Mouse (Mus musculus) embryo, embryonic 10 days (tissue): Measurements from ENCODE around the gene Ift46.
"Not testable (repeated sequence)": the region's sequence is repeated elsewhere in the genome, so short reads cannot be mapped to it uniquely, and the experiment has no call there.

ENCODE experiments used
- DNase-seq: peaks from one replicate; pipeline ENCODE4 v3.0.0-alpha.2; 2015; ENCODE audit warnings: low spot score

Ift46 gene

DNA sequence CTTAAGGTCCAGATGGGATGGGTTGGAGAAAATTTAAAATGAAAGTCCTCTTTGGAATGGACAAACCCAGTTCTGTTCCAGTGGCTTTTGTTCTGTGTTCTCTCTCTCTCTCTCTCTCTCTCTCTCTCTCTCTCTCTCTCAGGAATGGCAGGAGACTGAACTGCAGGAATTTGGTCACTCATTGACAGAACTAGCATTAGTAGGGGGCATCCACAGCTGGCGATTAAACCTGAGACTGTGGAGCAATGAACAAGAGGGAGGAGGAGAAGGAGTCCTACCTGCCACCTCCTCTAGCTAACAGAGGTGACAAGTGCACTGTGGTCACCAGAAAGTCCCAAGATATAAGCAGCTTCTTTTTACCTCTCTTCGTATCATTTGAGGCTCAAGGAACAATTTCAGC lies 31.4 kb upstream of the Ift46 start:
- DNase-seq, result no peak

GRCm38 (mm10) chr9:44737240-44737949 lies 30.3 kb upstream of the Ift46 start:
- peak; percentile 65 for DNase-seq

DNA sequence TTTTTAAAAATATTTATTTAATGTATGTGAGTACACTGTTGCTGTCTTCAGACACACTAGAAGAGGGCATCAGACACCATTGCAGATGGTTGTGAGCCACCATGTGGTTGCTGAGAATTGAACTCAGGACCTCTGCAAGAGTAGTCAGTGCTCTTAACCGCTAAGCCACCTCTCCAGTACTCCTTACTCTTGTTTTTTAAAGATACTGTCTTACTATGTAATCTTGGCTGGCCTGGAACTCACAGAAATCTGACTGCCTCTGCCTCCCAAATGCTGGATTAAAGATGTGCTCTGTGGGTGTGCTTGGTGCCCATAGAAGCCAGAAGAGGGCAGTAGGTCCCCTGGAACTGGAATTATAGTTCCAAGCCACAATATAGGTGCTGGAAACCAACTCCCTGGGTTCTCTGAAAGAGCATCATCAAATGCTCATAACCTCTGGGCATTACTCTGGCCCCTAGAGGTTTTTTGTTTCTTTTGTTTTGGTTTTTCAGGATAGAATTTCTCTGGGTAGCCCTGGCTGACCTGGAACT lies 27.0 kb upstream of the Ift46 start:
- no peak for DNase-seq

GRCm38 (mm10) chr9:44745371-44745770 lies 22.3 kb upstream of the Ift46 start:
- DNase-seq, result no peak

DNA sequence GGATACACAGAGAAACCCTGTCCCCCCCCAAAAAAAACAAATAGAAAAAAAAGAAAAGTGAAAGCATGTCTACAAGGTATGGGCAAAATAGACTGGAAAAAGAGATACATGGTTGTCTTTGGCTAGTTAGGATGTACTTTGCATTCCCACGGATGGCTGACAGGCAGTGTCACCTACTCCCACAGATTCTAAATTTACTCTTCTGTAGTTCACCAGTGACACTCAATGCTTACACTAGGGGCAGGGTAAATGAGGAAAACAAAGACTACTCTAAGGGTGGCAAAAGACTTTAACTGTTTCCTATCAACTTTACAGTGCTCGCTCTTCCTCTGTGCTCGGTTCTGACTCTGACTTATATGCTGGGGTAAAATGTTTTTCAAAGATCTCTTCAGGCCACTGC lies 21.0 kb upstream of the Ift46 start:
- DNase-seq, result no peak

GRCm38 (mm10) chr9:44747341-44747740 lies 20.4 kb upstream of the Ift46 start:
- DNase-seq, result no peak

DNA sequence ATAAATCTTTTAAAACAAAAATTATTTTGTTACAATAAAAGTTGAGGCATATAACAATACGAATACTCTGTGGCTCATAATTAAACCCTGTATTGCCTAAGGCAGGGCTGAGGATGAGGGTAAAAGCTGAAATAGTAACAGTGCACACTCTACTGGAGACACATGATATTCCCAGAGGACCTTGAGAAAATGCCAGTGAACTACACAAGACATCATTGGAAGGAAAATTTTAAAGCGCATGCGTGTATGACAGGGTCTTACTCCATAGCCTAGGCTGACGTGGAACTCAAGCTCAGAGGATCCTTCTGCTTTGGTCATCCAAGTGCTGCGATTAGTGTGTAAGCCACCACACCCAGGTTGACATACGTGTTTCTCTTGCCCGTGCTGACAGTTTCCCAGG lies 19.2 kb upstream of the Ift46 start:
- DNase-seq, result no peak

DNA sequence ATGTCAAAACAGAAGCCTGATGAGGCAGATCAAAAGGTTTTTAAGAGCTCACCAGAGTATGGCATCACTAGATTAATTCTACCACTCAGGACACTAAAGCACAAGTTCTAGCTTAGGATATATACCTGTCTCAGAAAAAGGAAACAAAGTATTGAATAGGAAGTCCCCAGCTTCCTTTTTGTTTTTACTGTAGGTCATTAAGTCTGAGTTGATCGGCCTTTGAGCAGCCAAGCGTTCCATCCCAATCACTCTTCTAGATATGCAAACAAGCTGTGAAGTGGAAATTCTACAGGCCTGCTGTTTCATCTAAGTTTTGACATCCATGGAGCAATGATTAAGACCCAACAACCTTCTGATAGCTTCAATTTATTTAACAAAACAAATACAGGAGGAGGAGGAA lies 6.8 kb upstream of the Ift46 start:
- DNase-seq, result no peak

GRCm38 (mm10) chr9:44768029-44768394 lies 304 bp downstream of the Ift46 start:
- not testable (repeated sequence) for DNase-seq

DNA sequence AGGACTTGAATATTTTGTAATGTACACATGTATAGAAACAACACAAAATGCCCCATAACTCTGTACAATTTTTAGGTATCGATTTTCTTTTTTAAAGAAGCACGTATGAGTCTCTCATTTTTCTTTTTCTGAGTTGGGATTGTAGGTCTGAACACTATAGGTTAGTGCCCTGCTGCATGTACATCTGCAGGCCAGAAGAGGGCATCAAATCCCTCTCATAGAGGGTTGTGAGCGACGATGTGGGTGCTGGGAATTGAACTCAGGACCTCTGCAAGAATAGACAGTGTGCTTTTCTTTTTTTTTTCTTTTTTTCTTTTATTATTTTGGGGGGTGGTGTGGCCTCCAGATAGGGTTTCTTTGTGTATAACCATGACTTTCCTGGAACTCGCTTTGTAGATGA lies 3.7 kb downstream of the Ift46 start:
- DNase-seq, result no peak

GRCm38 (mm10) chr9:44772392-44772749 lies 4.7 kb downstream of the Ift46 start:
- DNase-seq, result no peak

DNA sequence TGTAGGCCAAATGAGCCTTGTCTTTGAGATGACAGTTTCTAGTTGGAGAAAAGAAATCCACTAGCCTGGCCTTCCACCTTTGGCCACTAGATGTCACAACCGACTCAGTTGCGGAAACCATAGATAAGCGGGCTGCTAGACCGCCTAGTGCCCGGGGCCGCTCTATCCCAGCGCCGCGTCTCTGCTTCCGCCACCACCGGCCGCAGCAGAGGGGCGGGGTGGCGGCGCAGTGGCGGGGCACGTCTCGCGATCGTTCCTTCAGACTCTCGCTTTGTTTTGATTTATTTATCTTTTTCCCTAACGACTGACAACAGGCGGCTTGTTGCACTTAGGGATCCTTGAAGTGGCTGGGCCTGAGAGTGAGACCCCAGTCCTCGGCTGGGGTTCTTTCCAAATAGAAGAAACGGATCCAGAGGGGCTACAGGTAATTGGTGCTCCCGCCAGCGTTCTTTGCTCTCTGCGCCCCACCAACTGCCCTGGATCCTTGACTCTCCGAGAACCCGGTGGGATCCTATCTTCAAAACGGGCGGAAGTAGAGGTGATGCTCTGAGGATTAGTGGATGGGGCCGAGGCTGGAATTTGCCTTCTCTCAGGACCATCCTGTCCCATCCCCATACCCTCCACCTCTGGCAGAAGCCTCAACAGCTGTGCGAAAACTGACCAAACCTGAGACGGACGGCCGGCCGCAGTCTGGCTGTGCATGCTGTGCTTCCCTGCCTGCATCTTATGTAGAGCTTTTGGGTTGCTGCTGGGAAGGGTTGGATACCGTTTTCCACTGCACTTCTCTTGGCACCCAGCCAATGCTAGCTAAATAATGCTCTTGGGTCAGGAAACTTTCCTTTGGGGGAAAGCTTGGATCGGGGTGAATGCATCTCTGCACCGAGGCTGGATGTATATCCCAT lies 5.3 kb downstream of the Ift46 start:
- peak; percentile 97 for DNase-seq

- DNase-seq, result peak; percentile 16
Observed at GRCm38 (mm10) chr9:44792842-44793241, 25.1 kb downstream of the Ift46 start.

GRCm38 (mm10) chr9:44798298-44798697 lies 30.6 kb downstream of the Ift46 start:
- no peak for DNase-seq

GRCm38 (mm10) chr9:44799102-44799957 lies 31.6 kb downstream of the Ift46 start, which contains the start of gene Tmem25:
Tmem25 (minus strand) TSS chr9:44799307.
- peak; percentile 88 for DNase-seq

DNA sequence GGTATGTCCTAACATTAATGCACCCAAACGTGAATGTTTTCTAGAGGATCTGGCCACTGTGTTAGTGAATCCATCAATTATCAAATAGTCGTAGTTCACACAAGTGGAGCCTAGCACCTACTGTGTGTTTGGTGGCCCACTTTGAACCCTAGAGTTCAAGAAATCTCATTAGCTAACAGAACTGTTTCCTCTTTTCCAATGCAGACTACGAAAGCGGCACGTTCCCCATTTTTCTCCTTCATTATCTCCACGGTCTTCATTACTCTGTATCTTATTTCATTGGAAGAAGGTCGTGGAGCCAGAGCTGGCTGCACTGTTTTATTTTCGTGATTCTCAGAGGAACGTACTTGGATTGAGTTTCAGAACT lies 32.2 kb downstream of the Ift46 start:
- DNase-seq, result no peak

DNA sequence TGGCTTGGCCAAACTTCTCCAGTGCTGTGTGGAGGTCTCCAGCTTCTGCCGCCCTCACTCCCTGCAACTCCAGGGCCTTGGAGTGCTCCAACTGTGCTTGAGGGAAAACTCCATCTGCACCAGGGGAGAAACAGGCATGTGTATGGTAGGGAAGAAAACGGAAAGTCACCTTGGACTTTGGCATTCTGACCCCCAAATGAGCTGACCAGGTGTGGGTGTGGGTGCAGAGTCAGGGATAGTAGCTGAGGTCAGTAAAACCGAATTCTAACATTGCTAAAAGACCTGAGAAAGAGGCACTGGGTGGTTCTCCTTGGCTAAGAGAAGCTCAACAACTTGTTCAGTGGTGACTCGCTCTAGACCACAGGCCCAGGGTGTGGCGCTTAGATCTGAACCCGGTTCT lies 34.0 kb downstream of the Ift46 start:
- DNase-seq, result no peak

DNA sequence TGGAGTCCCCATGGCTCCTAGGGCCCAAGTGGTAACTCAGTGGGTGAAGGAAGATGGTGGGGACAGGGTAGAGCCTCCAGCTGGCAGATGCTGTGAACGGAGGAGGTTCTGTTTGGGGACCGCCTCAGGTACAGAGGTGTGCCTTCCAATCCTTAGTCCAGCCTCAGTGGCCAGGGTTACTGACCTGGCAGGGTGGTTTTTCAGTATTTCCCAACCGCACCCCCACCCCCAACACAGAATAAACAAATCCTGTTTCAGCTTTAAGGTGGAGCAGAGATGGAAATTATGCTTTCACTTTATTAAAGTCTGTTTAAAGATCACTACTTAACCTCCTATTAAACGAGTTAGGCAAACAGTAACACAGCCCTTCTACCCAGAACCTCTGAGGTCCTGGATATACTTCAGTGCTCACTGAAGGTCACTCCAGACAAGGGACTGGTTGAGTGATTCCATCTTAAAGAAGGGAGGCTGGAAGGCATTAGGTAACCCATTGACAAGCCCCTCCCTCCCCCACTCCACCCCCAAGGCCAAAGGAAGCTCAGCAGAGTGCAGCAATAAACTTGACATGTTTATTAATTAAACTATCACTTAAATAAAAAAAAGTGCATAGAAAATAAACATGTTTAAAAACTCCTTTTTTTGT lies 35.2 kb downstream of the Ift46 start, which contains the start of gene Ttc36:
TSS of gene Ttc36 (minus strand) at position 265 of the 643 bp plus-strand sequence.
- DNase-seq, result no peak

- DNase-seq, result no peak
Observed at GRCm38 (mm10) chr9:44804678-44805077, 37.0 kb downstream of the Ift46 start.

- DNase-seq, result no peak
Observed at GRCm38 (mm10) chr9:44805536-44805935, 37.8 kb downstream of the Ift46 start.

GRCm38 (mm10) chr9:44807141-44807540 lies 39.4 kb downstream of the Ift46 start:
- DNase-seq, result no peak

DNA sequence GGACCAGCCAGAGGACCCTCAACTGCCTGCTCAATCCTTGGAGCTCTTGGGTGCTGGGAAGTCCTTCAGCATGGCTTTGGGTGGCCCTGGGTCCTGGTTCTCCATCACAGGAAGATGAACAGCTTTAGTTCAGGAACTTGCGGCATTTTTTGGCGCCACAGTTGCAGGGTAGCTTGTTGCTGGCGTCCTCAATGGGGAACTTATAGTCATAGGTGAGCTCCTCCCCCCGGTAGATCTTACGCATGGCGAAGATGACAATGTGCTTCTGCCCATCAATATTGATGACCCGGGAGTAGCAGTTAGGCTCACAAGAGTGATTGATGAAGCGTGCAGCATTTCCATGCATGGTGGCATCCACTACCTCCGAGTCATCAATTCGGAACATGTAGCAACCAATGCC lies 40.1 kb downstream of the Ift46 start:
- DNase-seq, result no peak
